Mouse (Mus musculus) heart, postnatal 0 days (tissue): ENCODE measurements at regions not wholly inside any gene's neighbourhood (a gene's known extent, or its start where the extent isn't known, plus 50 kb on each side); places are given as distances from the start of the nearest gene placed in this dataset.

Source experiments
- ATAC-seq: fragments of 200-750 bp; cut with Nextera tagmentation; 2 replicates; pipeline ENCODE4 v1.8.0; 2017; ENCODE audit warnings: low read depth, moderate number of reproducible peaks, moderate library complexity; ENCODE audit not compliant: insufficient read depth
- DNase-seq: peaks from one replicate; pipeline ENCODE4 v3.0.0-alpha.2; 2016; ENCODE audit warnings: low spot score
- H3K27ac ChIP-seq: fragments of 300-500 bp; sonication (generic); 2 replicates; pipeline ENCODE4 v1.5.1; 2014; ENCODE audit warnings: low read depth, mild to moderate bottlenecking
- H3K27me3 ChIP-seq: fragments of 300-500 bp; sonication (generic); 2 replicates; pipeline ENCODE4 v1.6.1; 2014; ENCODE audit warnings: low read length, mixed read lengths; ENCODE audit not compliant: control insufficient read depth, insufficient read depth
- H3K36me3 ChIP-seq: fragments of 300-500 bp; sonication (generic); replicated peaks from 2 replicates; pipeline ENCODE4 v1.6.1; 2014; ENCODE audit warnings: low read length, mixed read lengths; ENCODE audit not compliant: control insufficient read depth, insufficient read depth
- H3K4me1 ChIP-seq: fragments of 300-500 bp; sonication (generic); 2 replicates; pipeline ENCODE4 v1.6.1; 2014; ENCODE audit warnings: antibody characterized with exemption; ENCODE audit not compliant: control insufficient read depth, insufficient read depth
- H3K4me2 ChIP-seq: fragments of 300-500 bp; sonication (generic); 2 replicates; pipeline ENCODE4 v1.6.1; 2014; ENCODE audit warnings: low read depth, mild to moderate bottlenecking, low read length, moderate library complexity
- H3K4me3 ChIP-seq: fragments of 300-500 bp; sonication (generic); 2 replicates; pipeline ENCODE4 v1.5.1; 2014; ENCODE audit warnings: low read depth, low read length
- H3K9ac ChIP-seq: fragments of 300-500 bp; sonication (generic); replicated peaks from 2 replicates; pipeline ENCODE4 v1.6.1; 2014; ENCODE audit warnings: low read depth, low read length, mixed read lengths
- H3K9me3 ChIP-seq: fragments of 300-500 bp; sonication (generic); replicated peaks from 2 replicates; pipeline ENCODE4 v1.6.1; 2016; ENCODE audit warnings: low read length; ENCODE audit not compliant: control insufficient read depth
- CTCF ChIP-seq: IDR thresholded peaks from 2 replicates; pipeline ENCODE4 v1.5.1; 2016; ENCODE audit warnings: antibody characterized with exemption, control low read depth, low read depth
- EP300 ChIP-seq: IDR thresholded peaks from 2 replicates; pipeline ENCODE4 v1.6.1; 2016; ENCODE audit warnings: antibody characterized with exemption, low read depth
- WGBS: fragments of 180-500 bp; shearing (Covaris S2); extraction: QIAGEN DNeasy Blood & Tissue Kit; methylation state at CpG from one replicate; pipeline ENCODE4 v1.1.7; 2014; 5-methylcytosine and 5-hydroxymethylcytosine counted together

GRCm38 (mm10) chr7:136349651-136350050 lies 544.8 kb upstream of the Mgmt start:
- no peaks in the 10 kb centered on the region for H3K36me3 ChIP-seq
- no peak for DNase-seq
- H3K27ac ChIP-seq = no peak overlapping the region
- no peaks in the 10 kb centered on the region for H3K27me3 ChIP-seq
- no peaks in the 10 kb centered on the region for H3K9me3 ChIP-seq
- WGBS = 87% methylated on average over 14 of the region's 14 CpGs
- no peak overlapping the region for H3K9ac ChIP-seq
- no peak for TF ChIP-seq EP300
- TF ChIP-seq CTCF = no peak
- no peaks in the 10 kb centered on the region for H3K4me1 ChIP-seq
- no peak overlapping the region for H3K4me3 ChIP-seq
- no peak for ATAC-seq
- no peak overlapping the region for H3K4me2 ChIP-seq

GRCm38 (mm10) chr7:136357011-136357410 lies 537.4 kb upstream of the Mgmt start:
- no peak overlapping the region for H3K4me3 ChIP-seq
- no peaks in the 10 kb centered on the region for H3K9me3 ChIP-seq
- no peak for ATAC-seq
- no peak overlapping the region for H3K4me2 ChIP-seq
- DNase-seq = no peak
- no peak overlapping the region for H3K27ac ChIP-seq
- 78% methylated on average over 7 of the region's 7 CpGs for WGBS
- no peak overlapping the region for H3K9ac ChIP-seq
- TF ChIP-seq EP300 (no peak), CTCF (no peak)
- H3K27me3 ChIP-seq = no peaks in the 10 kb centered on the region
- H3K36me3 ChIP-seq = no peaks in the 10 kb centered on the region
- no peaks in the 10 kb centered on the region for H3K4me1 ChIP-seq

- WGBS = 63% methylated on average over 7 of the region's 7 CpGs
- H3K4me2 ChIP-seq = no peak overlapping the region
- no peak overlapping the region for H3K4me3 ChIP-seq
- H3K27ac ChIP-seq = no peak overlapping the region
- H3K9me3 ChIP-seq = no peaks in the 10 kb centered on the region
- ATAC-seq (no peak), DNase-seq (no peak)
- no peaks in the 10 kb centered on the region for H3K36me3 ChIP-seq
- H3K9ac ChIP-seq = no peak overlapping the region
- no peaks in the 10 kb centered on the region for H3K4me1 ChIP-seq
- H3K27me3 ChIP-seq = no peaks in the 10 kb centered on the region
- TF ChIP-seq EP300 (no peak), CTCF (no peak)
Observed at GRCm38 (mm10) chr7:136365318-136366211, 528.8 kb upstream of the Mgmt start.

GRCm38 (mm10) chr7:136377259-136377658 lies 517.2 kb upstream of the Mgmt start:
- H3K4me1 ChIP-seq = peaks cover 23% of the 10 kb centered on the region
- H3K4me3 ChIP-seq = no peak overlapping the region
- H3K9ac ChIP-seq = no peak overlapping the region
- DNase-seq = peak; percentile 43
- H3K4me2 ChIP-seq = no peak overlapping the region
- no peaks in the 10 kb centered on the region for H3K36me3 ChIP-seq
- peak; percentile 63 for ATAC-seq
- no peaks in the 10 kb centered on the region for H3K27me3 ChIP-seq
- H3K9me3 ChIP-seq = no peaks in the 10 kb centered on the region
- 52% methylated on average over 3 of the region's 3 CpGs for WGBS
- H3K27ac ChIP-seq = peak overlapping the region; percentile 68
- TF ChIP-seq EP300 = no peak
- TF ChIP-seq CTCF = peak; percentile 39

DNA sequence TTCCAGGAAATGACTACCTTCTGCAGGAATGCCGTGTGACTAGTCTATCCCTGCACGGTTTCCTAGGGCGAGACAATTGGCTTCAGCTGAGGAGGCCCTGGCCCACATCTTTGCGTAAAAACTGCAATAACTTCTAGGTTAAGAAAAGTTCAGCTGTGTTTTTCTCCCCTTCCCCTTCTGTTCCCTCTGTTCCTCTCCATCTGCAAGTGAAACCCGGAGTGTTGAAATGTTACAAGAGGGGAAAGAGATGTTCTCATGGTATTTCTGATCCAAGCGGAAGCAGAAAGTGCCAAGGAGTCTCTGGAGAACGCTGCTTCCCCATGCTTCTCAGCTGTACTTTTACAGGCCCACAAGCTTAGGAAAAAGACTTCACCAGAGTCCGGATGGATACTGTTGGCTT lies 516.7 kb upstream of the Mgmt start:
- DNase-seq = peak; percentile 63
- Histone ChIP-seq H3K9ac (no peak overlapping the region), H3K36me3 (no peaks in the 10 kb centered on the region), H3K4me3 (no peak overlapping the region), H3K9me3 (no peaks in the 10 kb centered on the region), H3K4me2 (no peak overlapping the region), H3K27me3 (no peaks in the 10 kb centered on the region), H3K4me1 (peaks cover 23% of the 10 kb centered on the region), H3K27ac (peak overlapping the region; percentile 68)
- no peak for TF ChIP-seq CTCF
- no peak for TF ChIP-seq EP300
- peak; percentile 69 for ATAC-seq
- WGBS = 33% methylated on average over 8 of the region's 8 CpGs
